Mouse (Mus musculus) small intestine, adult 2 months (tissue): Measurements from ENCODE around the gene Patj.

ENCODE experiments used
- CTCF ChIP-seq: fragments of 200-500 bp; IDR thresholded peaks from 2 replicates; pipeline ENCODE4 v1.5.1; 2012; ENCODE audit warnings: low read depth, mild to moderate bottlenecking, control low read depth, inconsistent platforms, low read length, moderate library complexity, mixed read lengths; ENCODE audit not compliant: insufficient replicate concordance, insufficient read length; ENCODE audit errors: extremely low read depth
- POLR2A ChIP-seq: fragments of 200-500 bp; IDR thresholded peaks from 2 replicates; pipeline ENCODE4 v1.6.1; 2012; ENCODE audit warnings: low read depth, mild to moderate bottlenecking, control low read depth, inconsistent platforms, low read length, moderate library complexity

DNA sequence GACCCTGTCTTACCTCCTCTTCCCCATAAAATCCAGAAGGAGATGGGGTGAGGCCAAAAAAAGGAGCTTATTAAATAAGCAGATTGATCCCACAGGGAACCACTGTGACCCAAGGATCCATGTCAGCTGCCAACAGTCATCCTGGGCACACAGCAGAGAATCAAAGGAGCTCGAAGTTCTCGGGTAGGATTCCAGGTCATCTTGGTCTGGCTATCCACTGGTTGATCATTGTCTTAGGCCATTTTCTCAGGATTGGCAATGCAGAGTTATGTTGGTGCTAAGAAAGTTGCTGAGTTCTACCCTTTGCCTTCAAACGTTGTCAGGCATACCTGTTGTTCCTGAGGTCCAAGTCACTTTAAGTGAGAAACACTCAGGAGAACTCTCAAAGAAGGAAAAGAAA is 304.6 kb downstream of the Patj start:
- no peak for TF ChIP-seq CTCF
- no peak for TF ChIP-seq POLR2A
